Mouse (Mus musculus) intestine, embryonic 16.5 days (tissue): ENCODE measurements around the gene Txnrd2. TPM values are rescaled to one million over a fixed set of nuclear protein-coding genes. Genes with fewer than 3 reads are reported as not detected.

Experiments
- ATAC-seq: fragments of 200-750 bp; cut with Nextera tagmentation; 2 replicates; pipeline ENCODE4 v1.8.0; 2017; ENCODE audit warnings: moderate TSS enrichment, moderate library complexity
- H3K27ac ChIP-seq: fragments of 300-500 bp; sonication (generic); 2 replicates; pipeline ENCODE4 v1.5.1; 2014; ENCODE audit warnings: mild to moderate bottlenecking, low read length
- H3K27me3 ChIP-seq: fragments of 300-500 bp; sonication (generic); replicated peaks from 2 replicates; pipeline ENCODE4 v1.6.1; 2014; ENCODE audit warnings: low read length, control low read depth, mixed read lengths; ENCODE audit not compliant: control insufficient read depth, insufficient read depth
- H3K36me3 ChIP-seq: fragments of 300-500 bp; sonication (generic); 2 replicates; pipeline ENCODE4 v1.6.1; 2014; ENCODE audit warnings: low read length, control low read depth; ENCODE audit not compliant: control insufficient read depth, insufficient read depth
- H3K4me1 ChIP-seq: fragments of 300-500 bp; sonication (generic); 2 replicates; pipeline ENCODE4 v1.6.1; 2014; ENCODE audit warnings: low read length, control low read depth, mixed read lengths; ENCODE audit not compliant: control insufficient read depth, insufficient read depth
- H3K4me2 ChIP-seq: fragments of 300-500 bp; sonication (generic); 2 replicates; pipeline ENCODE4 v1.6.1; 2014; ENCODE audit warnings: low read depth, low read length, control low read depth
- H3K4me3 ChIP-seq: fragments of 300-500 bp; sonication (generic); 2 replicates; pipeline ENCODE4 v1.5.1; 2014; ENCODE audit warnings: mild to moderate bottlenecking, low read length
- H3K9ac ChIP-seq: fragments of 300-500 bp; sonication (generic); 2 replicates; pipeline ENCODE4 v1.6.1; 2014; ENCODE audit warnings: low read depth, low read length
- H3K9me3 ChIP-seq: fragments of 300-500 bp; sonication (generic); 2 replicates; pipeline ENCODE4 v1.6.1; 2016; ENCODE audit warnings: low read length, control low read depth; ENCODE audit not compliant: control insufficient read depth
- WGBS: fragments of 180-500 bp; shearing (Covaris S2); extraction: QIAGEN DNeasy Blood & Tissue Kit; methylation state at CpG from one replicate; pipeline ENCODE4 v1.1.7; 2014; 5-methylcytosine and 5-hydroxymethylcytosine counted together
- polyA plus RNA-seq: library from polyadenylated mRNA; unstranded; fragments of >200 nt; fragmentation: Nextera tagmentation; extraction: Ambion mirVana; gene quantifications from 2 replicates; pipeline ENCODE4 v1.2.1, GENCODE M21; 2015

Txnrd2 gene
- polyA plus RNA-seq, 1 experiment from 2014 or later: 29.8 TPM

DNA sequence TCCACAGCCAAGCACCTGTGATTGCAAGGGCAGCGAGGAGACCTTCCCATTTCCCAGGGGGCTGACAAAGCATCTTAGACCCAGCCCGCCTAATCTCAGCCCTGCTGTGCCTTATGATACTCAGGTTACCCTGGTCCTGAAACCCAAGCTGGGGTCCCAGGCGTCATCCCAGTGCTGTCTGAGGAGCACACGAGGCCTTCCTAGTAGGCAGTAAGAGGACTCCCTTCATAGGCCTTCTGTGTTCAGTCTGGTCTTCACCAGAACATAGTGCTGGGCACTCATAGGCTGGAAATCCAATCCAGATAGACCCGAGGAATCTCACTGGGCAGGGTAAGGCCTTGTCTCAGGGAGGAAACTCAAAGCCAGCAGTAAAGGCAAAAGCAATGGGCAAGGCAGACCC lies 57.7 kb downstream of the Txnrd2 start:
- ATAC-seq: no peak
- H3K27me3 ChIP-seq: no peaks in the 10 kb centered on the region
- no peaks in the 10 kb centered on the region for H3K4me1 ChIP-seq
- no peak overlapping the region for H3K4me2 ChIP-seq
- no peaks in the 10 kb centered on the region for H3K9me3 ChIP-seq
- 84% methylated on average over 5 of the region's 5 CpGs for WGBS
- H3K36me3 ChIP-seq: no peaks in the 10 kb centered on the region
- no peak overlapping the region for H3K9ac ChIP-seq
- H3K4me3 ChIP-seq: no peak overlapping the region
- H3K27ac ChIP-seq: no peak overlapping the region

DNA sequence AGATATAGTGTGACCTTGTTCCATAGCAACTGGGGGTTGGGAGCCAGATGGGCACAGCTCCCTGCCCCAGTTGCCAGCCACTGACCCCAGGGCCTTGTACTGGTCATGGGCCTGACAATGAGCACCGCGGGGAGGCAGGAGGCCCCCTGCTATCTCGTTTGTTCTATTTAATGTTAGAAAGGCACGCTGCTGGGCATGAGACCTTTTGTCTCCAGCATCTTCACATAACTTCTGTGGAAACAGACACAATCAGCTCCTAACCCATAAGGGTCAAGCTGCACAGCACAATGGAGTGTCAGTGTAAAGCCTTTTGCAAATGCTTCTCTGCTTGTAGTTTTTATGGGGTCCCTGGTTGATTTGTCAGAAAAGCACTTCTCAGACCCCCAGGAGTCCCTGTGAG lies 58.2 kb downstream of the Txnrd2 start:
- ATAC-seq: no peak
- 31% methylated on average over 4 of the region's 4 CpGs for WGBS
- Histone ChIP-seq H3K27me3 (no peaks in the 10 kb centered on the region), H3K4me1 (no peaks in the 10 kb centered on the region), H3K27ac (no peak overlapping the region), H3K9me3 (no peaks in the 10 kb centered on the region), H3K4me2 (no peak overlapping the region), H3K4me3 (no peak overlapping the region), H3K36me3 (no peaks in the 10 kb centered on the region), H3K9ac (no peak overlapping the region)

DNA sequence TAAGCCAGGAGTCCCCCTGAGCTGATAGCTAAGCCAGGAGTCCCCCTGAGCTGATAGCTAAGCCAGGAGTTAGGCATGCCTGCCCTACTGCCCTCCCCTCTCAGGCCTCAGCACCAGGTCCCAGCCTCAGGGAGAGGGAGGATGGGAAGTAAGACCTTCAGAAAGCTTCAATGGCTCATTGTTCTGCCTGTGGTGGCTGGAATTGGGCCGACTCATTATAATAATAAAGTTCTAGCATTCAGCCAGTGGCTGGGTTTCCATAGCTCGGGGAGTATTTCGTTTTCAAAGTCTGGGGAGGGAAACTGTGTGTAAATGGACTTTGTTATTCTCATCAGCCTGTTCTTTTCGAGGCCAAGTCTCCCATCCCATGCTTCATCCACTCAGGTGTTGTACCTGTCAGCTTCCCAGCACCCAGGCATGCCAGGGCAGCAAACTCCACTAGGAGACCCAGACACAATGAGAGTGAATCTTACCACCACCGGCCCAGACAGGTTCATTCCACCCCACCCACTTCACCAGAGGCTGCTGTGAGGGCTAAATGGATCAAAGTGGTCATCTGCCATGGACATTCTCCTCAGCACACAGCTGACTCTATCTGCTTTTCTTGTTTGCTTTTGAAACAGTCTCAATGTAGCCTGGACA lies 58.7 kb downstream of the Txnrd2 start:
- WGBS: 57% methylated on average over 5 of the region's 5 CpGs
- no peak overlapping the region for H3K4me3 ChIP-seq
- H3K9me3 ChIP-seq: no peaks in the 10 kb centered on the region
- no peak overlapping the region for H3K9ac ChIP-seq
- no peak overlapping the region for H3K4me2 ChIP-seq
- no peak overlapping the region for H3K27ac ChIP-seq
- no peaks in the 10 kb centered on the region for H3K4me1 ChIP-seq
- H3K36me3 ChIP-seq: no peaks in the 10 kb centered on the region
- ATAC-seq: no peak
- H3K27me3 ChIP-seq: no peaks in the 10 kb centered on the region

DNA sequence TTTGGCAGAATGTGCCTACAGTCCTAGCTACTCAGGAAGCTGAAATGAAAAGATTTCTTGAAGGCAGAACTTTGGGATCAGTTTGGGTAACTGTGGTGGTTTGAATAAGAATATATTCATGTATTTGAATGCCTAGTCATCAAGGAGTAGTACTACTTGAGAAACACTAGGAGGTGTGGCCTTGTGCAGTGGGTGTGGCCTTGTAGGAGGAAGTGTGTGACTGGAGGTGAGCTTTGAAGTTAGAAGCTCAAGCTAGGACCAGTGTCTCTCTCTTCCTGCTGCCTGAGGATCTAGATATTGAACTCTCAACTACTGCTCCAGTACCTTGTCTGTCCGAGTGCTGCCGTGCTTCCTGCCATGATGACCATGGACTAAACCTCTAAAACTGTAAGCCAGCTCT lies 59.9 kb downstream of the Txnrd2 start:
- Histone ChIP-seq H3K9me3 (no peaks in the 10 kb centered on the region), H3K27ac (no peak overlapping the region), H3K36me3 (no peaks in the 10 kb centered on the region), H3K4me2 (no peak overlapping the region), H3K4me1 (no peaks in the 10 kb centered on the region), H3K27me3 (no peaks in the 10 kb centered on the region), H3K9ac (no peak overlapping the region), H3K4me3 (no peak overlapping the region)
- 91% methylated on average over 2 of the region's 2 CpGs for WGBS
- ATAC-seq: no peak

DNA sequence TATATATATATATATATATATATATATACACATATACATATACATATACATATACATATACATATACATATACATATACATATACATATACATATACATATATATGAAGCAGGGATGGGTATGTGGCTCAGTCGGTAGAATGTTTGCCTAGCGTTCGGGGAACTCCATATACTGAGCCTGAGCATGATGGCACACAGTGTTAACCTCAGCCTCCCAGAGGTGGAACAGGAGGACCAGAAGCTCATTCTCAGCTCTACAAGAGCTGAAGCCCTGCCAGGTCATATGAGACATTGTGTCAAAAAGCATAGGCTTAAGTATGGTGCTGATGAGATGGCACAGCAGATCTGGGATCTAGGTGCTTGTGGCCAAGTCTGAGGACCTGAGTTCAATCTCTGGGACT lies 64.1 kb downstream of the Txnrd2 start:
- Histone ChIP-seq H3K4me3 (no peak overlapping the region), H3K36me3 (no peaks in the 10 kb centered on the region), H3K27ac (no peak overlapping the region), H3K9me3 (no peaks in the 10 kb centered on the region), H3K9ac (no peak overlapping the region), H3K27me3 (no peaks in the 10 kb centered on the region), H3K4me1 (no peaks in the 10 kb centered on the region), H3K4me2 (no peak overlapping the region)
- no peak for ATAC-seq
- 95% methylated on average over 3 of the region's 3 CpGs for WGBS

DNA sequence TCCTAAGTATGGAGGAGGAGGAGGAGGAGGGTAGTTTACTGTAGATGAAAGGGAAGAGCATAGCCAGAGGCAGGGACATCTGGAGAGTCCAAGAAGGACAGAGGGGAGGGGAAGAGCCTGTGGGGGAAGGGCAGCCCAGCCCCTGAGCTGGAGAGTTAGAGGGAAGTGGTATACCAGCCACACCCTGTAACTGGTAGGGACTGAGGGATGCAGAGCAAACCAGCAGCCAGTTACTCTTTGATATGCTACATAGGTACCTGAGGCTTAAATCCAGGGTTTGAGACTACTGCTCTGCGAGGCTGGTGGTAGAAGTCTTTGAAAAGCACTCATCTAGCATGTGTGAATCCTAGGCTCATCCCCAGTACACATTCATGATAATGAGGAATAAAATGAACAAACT lies 64.7 kb downstream of the Txnrd2 start:
- no peaks in the 10 kb centered on the region for H3K4me1 ChIP-seq
- ATAC-seq: no peak
- H3K27ac ChIP-seq: no peak overlapping the region
- H3K9ac ChIP-seq: no peak overlapping the region
- H3K4me2 ChIP-seq: no peak overlapping the region
- 54% methylated on average over 1 of the region's 1 CpGs for WGBS
- H3K36me3 ChIP-seq: no peaks in the 10 kb centered on the region
- H3K27me3 ChIP-seq: no peaks in the 10 kb centered on the region
- H3K9me3 ChIP-seq: no peaks in the 10 kb centered on the region
- no peak overlapping the region for H3K4me3 ChIP-seq

DNA sequence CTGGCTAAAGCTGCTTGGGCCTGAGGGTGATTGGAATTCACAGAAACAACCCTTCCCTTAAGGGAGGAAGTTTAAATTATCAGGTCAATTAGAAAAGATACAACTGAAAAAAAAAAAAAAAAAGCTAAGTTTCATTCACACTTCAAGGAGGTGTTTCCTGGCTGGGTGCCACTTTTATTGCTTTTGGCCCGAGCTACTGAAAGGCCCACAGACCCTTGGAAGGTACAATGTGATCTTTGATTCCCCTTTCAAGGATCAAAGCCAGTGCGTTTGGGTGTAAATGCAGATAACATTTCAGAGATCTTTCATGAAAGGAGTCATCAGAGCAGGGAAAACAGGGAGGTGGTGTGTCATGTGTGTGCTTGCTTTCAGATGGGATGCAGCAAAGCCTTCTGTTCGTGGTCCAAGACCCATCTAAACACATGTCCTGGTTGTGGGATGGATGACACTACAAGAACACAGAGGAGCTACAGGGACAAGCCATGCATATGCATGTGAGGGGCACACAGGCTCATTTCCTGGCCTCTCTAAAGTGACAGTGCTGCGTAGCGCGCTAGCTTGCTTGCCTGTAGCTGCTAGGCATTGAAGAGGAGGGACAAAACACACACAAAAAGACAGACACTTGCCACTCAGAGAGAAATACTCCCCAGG lies 71.8 kb downstream of the Txnrd2 start:
- WGBS: 6% methylated on average over 6 of the region's 6 CpGs
- Histone ChIP-seq H3K4me1 (peaks cover 14% of the 10 kb centered on the region), H3K36me3 (0 out of 2 replicates have a peak, but pooled peaks cover 2% of the 10 kb centered on the region), H3K9me3 (no peaks in the 10 kb centered on the region), H3K4me2 (peak overlapping the region; percentile 71), H3K4me3 (peak overlapping the region; percentile 94), H3K9ac (peak overlapping the region; percentile 87), H3K27ac (peak overlapping the region; percentile 79), H3K27me3 (no peaks in the 10 kb centered on the region)
- peak; percentile 71 for ATAC-seq

DNA sequence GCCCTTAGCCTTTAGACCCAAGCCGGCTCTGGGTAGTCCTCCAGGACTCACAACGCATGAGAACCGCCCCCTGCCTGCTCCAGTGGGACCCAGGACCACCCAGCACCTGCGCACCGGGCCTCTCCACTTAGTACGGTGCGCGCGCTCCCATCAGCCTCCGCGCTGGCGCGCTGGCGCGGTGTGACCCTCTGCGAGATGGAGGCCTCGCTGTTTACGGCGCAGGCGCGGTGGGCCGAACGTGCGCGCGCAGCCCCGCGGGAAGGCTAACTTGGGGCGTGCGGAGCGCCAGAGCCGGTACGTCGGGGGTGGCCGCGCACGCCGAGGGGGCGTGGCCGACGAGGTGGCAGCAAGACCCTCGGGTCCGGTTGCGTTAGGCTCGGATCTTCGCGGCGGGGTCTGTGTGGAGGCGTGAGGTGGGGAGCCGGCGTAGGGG lies 72.4 kb downstream of the Txnrd2 start, which contains the start of the genes Gnb1l and Rtl10:
TSS of gene Gnb1l (plus strand) at position 156 of the 433 bp plus-strand sequence.
TSS of gene Rtl10 (plus strand) at position 344 of the 433 bp plus-strand sequence.
- WGBS: 1% methylated on average over 51 of the region's 51 CpGs
- Histone ChIP-seq H3K27ac (peak within 1 kb of the TSS; percentile 79), H3K4me2 (peak within 1 kb of the TSS; percentile 71), H3K4me1 (peaks cover 14% of the 10 kb centered on the region), H3K27me3 (no peaks in the 10 kb centered on the region), H3K36me3 (0 out of 2 replicates have a peak, but pooled peaks cover 2% of the 10 kb centered on the region), H3K9me3 (no peaks in the 10 kb centered on the region), H3K9ac (peak within 1 kb of the TSS; percentile 87), H3K4me3 (peak within 1 kb of the TSS; percentile 94)
- ATAC-seq: peak; percentile 98

DNA sequence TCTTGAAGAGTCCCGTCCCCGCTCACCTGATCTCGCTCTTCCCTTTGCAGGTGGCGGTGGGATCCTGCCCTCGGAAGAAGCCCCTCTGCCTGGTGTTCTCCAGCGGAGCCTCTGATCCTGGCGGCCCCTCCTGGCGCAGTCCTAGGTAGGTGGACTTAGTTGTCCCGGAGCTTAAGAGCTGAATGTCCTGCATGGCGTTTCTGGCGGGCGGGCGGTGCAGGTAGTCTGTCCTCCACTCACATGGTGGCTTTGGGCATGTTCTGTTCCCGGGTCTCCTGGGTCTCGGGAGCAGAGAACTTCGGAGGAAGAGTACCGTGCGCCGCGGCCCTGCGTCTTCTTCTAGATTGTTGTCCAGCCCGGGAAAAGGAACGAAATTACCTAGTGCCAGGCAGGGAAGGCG lies 72.8 kb downstream of the Txnrd2 start:
- WGBS: 0% methylated on average over 24 of the region's 24 CpGs
- Histone ChIP-seq H3K9ac (peak overlapping the region; percentile 87), H3K4me2 (peak overlapping the region; percentile 71), H3K9me3 (no peaks in the 10 kb centered on the region), H3K27me3 (no peaks in the 10 kb centered on the region), H3K27ac (0 out of 2 replicates have a peak overlapping the region, but pooled peaks have one; percentile 19), H3K4me3 (peak overlapping the region; percentile 94), H3K4me1 (peaks cover 14% of the 10 kb centered on the region), H3K36me3 (0 out of 2 replicates have a peak, but pooled peaks cover 2% of the 10 kb centered on the region)
- ATAC-seq: peak; percentile 64
